Mouse (Mus musculus) heart, postnatal 0 days (tissue): ENCODE measurements around the gene Lpp.

Experiments
- CTCF ChIP-seq: IDR thresholded peaks from 2 replicates; pipeline ENCODE4 v1.5.1; 2016; ENCODE audit warnings: antibody characterized with exemption, control low read depth, low read depth
- EP300 ChIP-seq: IDR thresholded peaks from 2 replicates; pipeline ENCODE4 v1.6.1; 2016; ENCODE audit warnings: antibody characterized with exemption, low read depth

- TF ChIP-seq CTCF = no peak
- TF ChIP-seq EP300 = no peak
Measured at GRCm38 (mm10) chr16:24733321-24733720, 340.0 kb downstream of the Lpp start.
